Mouse (Mus musculus) embryo, embryonic 10.5 days (tissue): ENCODE results near the gene Hist1h3g.

Source experiments
- DNase-seq: peaks from one replicate; pipeline ENCODE4 v3.0.0-alpha.2; 2015; ENCODE audit warnings: low spot score

Hist1h3g gene

DNA sequence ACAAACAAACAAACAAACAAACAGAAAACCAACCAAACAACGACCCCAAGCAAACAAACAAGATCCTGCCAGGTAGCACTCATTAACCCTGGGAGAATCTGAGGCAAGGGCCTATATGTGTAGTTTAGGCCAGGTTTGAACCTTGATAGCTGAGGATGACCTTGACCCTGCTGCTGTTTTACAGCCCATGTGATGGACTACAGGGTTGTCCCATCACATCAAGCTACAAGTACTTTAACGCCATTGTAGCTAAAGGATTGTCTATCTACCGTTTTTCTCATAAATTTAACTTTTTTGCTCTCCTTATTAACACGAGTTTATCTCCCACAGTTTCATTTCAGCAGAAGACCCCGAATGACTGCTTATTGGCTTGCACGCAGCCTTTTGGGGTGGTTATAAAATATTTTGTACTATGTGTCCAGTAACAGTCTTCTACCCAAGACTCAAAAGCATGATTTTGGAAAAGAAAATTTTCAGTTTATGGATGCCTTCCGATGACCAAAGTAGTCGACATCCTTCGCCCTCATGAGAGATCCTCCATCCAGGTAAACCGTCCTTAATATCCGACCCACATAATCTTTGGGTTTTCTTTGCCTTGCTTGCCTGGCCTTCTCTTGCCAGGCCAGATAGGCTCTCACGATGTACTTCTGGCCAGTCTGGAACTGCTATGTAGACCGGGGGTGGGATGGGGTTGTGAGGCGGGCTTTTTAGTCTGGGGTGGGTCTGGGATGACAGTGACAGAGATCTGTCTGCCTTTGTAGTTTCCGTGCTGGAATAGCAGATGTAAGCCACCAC, 19.2 kb upstream of the Hist1h3g start:
- peak; percentile 52 for DNase-seq

DNA sequence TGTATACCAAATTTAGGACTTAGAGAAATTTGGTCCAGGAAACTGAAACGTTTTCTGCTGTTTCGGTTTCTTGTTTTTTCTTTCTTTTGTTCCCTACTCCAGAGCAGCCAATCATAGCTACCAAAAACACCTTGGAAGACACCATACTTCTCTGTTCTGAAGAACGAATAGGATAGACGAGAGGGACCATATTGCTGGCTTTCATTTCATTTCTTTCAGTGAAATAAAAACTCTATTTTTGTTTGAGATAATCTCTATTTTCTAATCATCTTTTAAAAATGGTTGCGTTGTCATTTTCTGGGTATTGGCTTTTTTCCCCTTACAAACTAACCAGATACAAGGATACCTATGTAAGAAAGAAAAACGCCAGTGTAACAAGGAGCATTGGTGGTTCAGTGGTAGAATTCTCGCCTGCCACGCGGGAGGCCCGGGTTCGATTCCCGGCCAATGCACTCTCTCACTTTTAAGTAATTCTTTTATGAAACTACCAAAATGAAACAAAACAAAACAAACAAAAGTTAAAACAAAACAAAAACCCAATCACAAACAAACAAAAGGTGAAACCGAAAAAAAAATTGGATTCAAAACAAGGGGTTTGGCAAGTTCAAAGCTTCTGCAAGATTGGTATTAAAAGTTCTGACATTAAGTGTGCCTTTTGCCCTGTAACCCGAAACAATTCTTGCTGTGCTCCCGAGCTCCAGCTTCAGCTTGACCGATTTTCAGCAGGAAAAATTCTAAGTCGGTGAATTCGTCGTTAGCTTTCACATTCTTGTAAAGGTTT, 18.2 kb upstream of the Hist1h3g start:
- peak; percentile 90 for DNase-seq

DNA sequence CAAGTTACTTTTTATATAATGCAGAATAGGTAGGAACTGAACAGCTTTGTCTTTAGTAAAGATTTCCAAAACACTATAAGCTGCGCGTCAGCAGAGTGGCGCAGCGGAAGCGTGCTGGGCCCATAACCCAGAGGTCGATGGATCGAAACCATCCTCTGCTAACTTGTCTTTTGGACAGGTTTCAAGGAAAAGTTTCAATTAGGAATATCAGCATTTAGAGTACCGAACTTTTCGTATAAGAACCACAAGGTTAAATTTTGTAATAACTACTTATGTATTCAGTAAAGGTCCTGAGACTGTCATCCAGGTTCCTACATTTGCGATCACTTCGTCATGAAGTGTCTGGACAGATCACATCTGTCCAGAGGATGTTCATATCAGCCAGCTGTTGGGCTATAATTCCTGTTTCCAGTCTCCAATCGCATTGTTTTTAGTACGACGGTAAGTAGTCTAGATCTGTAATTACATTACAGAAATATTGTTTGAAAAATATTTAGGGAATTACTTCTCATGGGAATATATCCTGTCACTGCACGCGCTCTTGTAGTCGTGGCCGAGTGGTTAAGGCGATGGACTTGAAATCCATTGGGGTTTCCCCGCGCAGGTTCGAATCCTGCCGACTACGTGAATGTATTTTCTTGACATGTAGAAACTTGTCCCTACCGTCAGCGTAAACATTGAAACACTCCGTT, 17.5 kb upstream of the Hist1h3g start:
- DNase-seq: peak; percentile 93

DNA sequence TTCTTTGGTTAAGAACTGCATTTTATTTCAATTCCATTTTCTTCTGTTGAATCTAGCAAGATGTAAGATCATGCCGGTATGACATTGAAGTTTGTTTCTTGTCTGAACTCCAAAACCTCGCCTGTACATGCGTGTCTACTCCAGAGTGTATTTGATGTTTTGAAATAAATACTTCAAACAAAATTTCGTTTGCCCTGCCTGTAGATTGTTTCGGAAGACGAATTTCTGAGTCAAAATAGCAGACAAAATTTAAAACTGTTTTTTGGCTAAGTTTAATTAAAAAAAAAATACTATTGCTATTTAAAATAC, 17.0 kb upstream of the Hist1h3g start:
- DNase-seq: no peak

DNA sequence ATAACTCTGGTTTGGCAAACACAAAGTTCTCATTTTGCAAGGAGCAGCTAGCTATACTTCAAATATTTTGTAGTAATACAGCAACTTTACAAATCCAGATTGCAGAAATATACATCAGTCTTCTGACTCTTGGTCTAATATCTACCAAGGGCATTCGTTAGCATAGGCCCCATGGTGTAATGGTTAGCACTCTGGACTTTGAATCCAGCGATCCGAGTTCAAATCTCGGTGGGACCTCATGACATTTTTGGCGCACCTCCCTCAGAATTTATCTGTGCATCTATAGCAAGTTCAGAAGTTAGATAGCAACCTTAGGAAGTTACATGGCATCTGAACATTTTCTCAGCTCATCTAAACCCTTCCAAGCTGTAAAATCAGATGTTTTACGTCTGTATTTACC, 16.3 kb upstream of the Hist1h3g start:
- peak; percentile 95 for DNase-seq

DNA sequence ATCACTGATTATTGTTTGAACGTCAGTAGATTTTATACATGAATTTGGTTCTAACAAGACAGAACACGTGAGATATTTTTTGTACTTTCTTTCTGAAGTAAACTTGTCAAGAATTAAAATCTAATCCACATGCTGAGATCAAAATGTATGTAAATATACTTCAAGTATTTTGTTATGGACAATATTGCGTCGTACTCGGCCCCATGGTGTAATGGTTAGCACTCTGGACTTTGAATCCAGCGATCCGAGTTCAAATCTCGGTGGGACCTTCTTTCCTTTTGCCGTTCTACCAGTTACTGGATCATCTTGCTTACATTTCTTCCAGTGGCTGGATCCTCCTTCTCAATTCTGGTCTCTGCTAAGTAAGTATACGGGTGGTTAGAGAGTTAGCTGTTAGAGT, 15.8 kb upstream of the Hist1h3g start:
- peak; percentile 96 for DNase-seq

DNA sequence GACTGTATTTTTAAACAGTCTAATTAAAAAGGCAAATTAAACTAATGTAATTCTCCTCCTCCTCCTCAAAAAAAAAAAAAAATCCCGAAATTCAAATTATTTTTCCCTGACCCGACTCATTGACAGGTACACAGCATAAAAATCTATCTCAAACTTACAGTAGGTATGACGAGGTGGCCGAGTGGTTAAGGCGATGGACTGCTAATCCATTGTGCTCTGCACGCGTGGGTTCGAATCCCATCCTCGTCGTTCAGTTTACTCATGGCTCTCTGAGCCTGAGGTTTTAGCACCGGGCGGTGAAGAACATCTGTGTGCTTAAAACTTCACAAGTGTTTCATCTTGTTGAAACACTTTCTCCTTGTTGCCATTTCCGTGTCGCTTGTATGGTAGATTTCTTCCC, 13.5 kb upstream of the Hist1h3g start:
- peak; percentile 92 for DNase-seq

DNA sequence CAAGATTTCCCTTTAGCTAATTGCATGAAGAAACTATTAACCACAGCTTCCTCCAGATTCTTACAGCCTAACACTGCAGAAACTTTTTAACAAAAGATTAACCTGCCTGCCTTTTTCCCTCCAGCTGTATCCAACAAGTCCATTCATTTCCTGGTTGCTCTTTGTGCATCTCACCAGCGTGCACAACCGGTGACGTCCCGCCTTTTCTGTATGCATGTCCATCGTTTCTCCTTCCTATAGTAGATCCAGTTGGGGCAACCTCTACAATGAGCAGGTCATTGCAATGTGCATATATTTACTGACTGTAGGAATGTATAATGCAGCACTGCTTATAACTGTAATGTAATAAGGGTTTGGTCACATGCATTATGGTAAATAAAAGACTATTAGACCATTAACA, 11.2 kb upstream of the Hist1h3g start:
- no peak for DNase-seq

DNA sequence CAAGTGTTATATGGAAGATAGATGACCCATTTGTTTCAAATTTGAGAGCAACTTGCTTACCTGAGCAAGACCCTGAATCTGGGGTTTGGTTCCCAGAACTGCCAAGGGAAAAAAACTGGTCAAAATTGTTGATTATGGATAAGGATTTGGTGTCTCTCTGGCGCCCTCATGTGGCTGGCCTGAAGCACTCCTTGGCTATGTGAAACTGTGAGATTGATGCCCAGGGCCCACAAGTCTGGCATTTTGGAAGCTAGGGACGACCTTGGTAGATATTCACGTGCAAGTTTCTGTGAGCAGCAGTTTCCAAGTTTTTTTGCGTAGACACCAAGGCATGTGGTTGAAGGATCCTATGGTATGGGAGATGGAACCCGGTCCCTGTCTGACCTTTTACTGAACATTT, 10.6 kb upstream of the Hist1h3g start:
- peak; percentile 92 for DNase-seq

DNA sequence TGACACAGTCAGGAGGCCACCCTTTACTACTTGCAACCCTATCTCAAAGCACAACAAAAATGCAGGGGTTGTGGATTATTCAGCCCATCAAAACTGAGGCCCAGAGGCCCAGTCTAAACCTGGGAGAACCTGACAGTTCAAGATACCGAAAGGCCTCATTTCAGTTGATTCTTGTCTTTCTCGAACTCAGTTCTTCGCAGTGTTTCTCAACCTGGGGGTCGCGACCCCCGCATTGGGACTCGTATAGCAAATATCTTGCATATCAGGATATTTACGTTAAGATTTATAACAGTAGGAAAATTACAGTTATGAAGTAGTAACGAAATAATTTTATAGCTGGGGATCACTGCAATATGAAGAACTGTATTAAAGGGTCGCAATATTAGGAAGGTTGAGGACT, 9.3 kb upstream of the Hist1h3g start:
- DNase-seq: peak; percentile 81

DNA sequence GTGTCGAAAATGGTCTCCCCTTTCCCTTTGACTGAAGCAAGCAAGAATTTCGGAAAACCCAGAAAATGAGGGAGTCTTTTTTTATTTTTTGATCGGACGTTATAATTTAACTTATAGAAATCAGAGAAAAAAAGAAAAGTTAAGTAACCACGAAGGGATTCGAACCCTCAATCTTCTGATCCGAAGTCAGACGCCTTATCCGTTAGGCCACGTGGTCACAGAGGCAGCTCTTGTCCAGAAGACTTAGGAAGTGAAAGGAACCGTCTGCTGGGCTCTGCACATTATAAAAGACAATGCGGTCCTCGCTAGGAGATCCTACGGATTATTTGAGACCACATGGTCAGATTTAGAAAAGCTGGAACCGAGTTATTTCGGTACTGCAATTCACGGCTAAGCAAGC, 8.9 kb upstream of the Hist1h3g start:
- DNase-seq: peak; percentile 98

DNA sequence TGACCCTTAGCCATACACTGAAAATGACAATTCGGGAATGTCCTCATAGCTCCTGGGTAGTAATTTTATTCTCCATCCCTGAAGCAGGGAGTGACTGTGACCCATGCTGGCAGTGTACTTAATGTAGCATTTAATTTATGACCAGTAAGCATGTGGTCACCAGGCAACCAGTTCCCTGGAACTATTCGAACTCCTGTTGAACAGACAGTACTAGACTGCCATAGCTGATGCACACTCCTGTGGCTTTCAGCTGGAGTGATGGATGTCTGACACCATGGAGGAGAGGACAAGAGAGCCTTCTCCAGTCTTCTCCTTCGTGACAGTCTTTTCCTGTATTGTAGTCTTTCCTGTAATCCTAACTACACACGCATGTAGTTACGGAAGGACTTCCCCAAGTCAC, 6.2 kb upstream of the Hist1h3g start:
- peak; percentile 60 for DNase-seq

DNA sequence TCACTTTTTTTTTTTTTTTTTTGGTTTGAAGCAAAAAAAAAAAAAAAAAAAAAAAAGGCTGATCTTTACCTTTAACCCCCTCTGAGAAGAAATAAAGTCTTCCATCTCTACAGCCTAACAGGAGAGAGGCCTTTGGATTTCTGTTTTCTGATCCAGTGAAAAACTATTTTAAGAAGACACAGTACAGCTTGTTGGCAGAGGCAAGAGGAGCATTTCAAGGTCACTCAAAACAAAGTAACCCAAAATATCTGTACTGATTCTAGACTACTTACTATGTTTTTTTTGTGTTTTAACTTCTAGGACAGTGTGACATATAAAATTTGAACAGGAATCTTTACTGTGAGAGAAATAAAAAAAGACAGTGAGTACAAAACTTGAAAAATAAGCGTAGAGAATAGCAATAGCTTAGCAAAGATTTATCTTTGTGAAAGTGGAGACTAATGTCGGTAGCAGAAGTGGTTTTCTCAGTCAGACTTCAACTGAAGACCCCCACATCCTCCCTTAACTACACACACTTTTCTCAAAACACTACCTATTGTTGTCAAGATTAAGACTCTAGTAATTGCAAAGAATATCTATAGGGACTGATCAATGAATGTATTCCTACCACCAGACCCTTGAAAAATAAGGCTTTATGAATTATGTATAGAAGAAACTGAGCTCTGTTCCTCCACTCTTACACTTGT, 5.6 kb upstream of the Hist1h3g start:
- DNase-seq: peak; percentile 22

DNA sequence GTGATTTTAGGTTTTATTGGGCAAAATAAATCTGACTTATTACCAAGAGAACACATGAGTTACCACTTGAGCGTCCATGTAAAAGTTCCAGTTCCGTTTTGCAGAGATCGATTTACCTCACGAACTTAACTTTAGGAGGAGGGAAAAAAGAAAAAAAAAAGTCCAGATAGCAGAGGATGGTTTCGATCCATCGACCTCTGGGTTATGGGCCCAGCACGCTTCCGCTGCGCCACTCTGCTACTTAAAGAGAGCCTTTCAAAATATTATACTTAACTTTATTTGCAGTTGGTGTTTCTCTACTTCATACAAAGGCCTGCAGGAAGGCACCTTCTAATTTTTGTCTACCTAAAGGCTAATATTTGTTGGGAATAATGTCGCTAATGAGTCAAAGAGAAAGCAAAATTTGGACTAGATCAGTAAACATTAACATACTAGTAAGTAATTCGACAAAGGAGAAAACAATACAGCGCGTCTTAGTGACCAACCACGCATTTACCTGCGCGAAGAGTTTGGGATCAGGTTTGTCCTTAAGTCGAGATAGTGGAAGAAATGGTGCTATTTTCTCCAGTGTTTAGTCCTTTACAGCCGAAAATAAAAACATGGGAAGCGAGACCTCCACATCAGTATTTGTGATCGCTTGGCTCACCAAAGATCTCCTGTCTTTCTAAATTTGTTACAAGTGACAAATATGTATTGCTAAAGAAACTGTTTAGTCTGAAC, 4.9 kb upstream of the Hist1h3g start:
- peak; percentile 83 for DNase-seq

DNA sequence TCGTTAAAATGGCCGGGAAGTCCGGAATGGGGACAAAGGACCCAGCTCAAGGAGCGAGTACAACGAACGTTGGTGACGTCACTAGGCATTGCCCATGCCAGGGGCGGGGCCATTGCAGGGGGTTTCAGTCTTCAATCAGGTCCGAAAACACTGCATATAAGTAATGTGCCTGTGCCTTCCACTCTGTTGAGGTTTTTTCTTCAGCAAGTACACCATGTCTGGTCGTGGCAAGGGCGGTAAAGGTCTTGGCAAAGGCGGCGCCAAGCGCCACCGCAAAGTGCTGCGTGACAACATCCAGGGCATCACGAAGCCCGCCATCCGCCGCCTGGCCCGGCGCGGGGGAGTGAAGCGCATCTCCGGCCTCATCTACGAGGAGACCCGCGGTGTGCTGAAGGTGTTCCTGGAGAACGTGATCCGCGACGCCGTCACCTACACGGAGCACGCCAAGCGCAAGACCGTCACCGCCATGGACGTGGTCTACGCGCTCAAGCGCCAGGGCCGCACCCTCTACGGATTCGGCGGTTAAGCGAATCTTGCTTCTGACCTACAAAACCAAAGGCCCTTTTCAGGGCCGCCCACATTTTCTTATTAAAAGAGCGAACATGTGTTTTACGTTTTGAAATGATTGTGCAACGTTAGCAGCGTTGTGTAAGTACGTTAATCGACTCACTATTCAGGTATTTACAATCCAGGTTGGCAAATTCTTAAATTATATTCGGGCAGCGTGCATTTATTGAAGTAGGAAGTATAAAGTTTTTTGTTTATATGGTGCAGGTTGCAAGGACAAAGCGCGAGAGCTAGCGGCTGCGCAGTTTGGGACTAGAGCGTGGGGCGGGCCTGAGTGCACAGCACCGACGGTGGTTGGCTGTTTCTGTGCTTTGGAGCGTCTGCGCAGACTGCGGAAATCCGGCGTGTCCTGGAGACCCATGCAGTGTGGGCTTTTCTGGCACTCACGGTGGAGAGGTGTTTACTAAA, 4.0 kb upstream of the Hist1h3g start, which contains the start of gene Hist1h4h:
Gene Hist1h4h (plus strand): TSS at position 150 of the 975 bp plus-strand sequence.
- peak; percentile 99 for DNase-seq

DNA sequence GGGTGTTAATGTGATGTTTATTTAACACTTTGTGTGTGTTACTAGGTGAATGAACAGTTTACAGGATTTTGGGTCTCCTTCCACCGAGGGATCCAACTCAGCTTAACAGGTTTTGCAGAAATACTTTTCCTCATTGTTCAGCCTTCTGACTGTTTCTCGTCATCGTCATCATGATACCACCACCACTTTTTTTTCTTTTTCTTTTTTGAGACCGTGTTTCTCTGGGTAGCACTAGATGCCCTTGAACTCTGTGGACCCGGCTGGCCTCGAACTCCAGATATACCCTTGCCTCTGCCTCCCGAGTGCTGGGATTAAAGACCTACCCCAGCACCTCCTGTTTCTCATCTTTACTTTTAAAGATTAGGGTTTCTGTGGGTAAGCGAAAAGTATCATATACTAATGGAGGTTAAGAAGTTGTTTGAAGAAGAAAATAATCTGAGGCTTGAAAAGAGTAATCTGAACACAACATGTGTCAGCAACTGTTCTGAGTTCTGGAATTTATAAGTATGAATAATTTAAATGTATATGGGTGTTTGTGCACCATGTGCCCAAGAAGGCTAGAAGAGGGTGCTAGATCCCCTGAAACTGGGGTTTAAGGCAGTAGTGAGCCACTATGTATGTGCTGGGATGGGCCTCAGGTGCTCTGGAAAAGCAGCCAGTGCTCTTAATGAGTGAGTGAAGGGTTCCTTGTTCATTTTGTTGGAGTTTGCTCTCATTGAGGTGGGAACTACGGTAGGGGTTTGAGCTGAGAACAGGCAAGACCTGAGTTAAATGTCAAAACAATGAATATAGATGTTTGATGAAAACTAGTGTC, 2.8 kb upstream of the Hist1h3g start:
- peak; percentile 66 for DNase-seq

DNA sequence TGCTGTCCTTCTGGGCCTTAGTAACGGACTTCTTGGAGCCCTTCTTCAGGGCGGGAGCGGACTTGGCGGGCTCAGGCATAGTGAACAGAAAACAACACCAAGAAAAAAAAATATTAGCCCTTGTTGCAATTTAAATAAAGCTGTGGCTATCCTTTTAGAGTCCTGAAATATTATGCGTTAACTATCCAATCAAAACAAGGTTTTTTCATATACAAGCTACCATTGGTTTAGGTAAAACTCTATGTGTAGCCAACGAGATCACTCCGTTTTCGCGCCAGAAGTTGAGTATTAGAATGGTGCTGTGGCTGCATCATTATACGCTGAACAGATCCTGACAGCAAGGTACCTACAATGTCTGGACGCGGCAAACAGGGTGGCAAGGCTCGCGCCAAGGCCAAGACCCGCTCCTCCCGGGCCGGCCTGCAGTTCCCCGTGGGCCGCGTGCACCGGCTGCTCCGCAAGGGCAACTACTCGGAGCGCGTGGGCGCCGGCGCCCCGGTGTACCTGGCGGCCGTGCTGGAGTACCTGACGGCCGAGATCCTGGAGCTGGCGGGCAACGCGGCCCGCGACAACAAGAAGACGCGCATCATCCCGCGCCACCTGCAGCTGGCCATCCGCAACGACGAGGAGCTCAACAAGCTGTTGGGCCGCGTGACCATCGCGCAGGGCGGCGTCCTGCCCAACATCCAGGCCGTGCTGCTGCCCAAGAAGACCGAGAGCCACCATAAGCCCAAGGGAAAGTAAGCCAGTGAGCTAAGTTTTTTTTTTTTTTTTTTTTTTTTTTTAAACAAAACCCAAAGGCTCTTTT, 1.5 kb upstream of the Hist1h3g start, which contains the start of gene Hist1h2af:
Gene Hist1h2af (plus strand): TSS at position 347 of the 808 bp plus-strand sequence.
- DNase-seq: peak; percentile 95

DNA sequence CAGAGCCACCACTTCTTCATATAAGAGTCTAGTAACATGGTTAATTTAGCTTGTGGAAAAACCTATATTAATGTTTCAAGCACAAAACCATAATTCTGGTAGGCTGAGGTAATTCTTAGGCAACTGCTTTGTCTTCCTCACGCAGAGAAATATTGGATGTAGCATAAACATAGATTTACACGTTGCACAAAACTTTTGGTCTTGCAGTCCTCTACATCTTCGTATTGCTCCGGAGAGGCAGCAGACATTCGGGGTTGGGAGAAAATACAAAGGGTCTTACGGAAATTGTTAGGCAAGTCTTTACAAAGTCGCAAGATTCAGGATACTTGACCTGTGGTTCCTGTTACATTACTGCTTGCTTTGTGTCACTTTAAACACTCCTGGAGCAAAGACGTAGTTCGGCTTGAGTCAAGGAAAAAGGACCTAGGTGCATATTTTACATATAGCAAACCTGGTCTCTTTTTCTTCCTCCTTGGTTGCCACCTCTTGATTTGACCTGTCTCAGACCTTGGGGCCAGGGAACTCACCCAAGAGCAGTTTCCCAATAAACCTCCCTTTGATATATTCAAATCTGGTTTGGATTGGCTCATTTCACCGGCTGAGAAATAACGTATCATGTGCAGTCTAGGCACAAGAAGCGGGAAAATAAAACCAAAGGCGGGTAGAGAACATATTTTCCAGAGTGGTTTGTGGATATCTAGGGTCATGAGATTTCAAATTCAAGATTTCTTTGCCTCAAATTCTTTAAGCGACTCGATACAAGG, 672 bp upstream of the Hist1h3g start:
- DNase-seq: no peak
